Mouse (Mus musculus) erythroblast, embryonic 14.5 days (primary cell): ENCODE results near the gene Tmem40.

Source experiments
- GATA1 ChIP-seq: IDR thresholded peaks from 2 replicates; pipeline ENCODE4 v1.6.1; 2012; ENCODE audit warnings: low read length, inconsistent platforms, mixed read lengths
- TAL1 ChIP-seq: IDR thresholded peaks from 3 replicates; pipeline ENCODE4 v1.6.1; 2012; ENCODE audit warnings: low read length, inconsistent platforms, mixed read lengths

GRCm38 (mm10) chr6:115775838-115776237, 13.6 kb upstream of the Tmem40 start:
- no peak for TF ChIP-seq TAL1
- TF ChIP-seq GATA1: no peak
